Mouse (Mus musculus): ENCODE data around the gene Tbrg1. TPM values are rescaled to one million over a fixed set of nuclear protein-coding genes. Genes with fewer than 3 reads are reported as not detected.

The Tbrg1 gene
- polyA plus RNA-seq, 1 experiment = 33.5 TPM

GRCm38 (mm10) chr9:37629941-37630340 is 27.2 kb downstream of the Tbrg1 start:
- H3K4me1 ChIP-seq (ENCODE audit: control insufficient read depth, insufficient read depth, low read length) = peaks cover 13% of the 10 kb centered on the region
- TF ChIP-seq CTCF (IDR thresholded peaks at IDR 0.05; ENCODE audit: borderline replicate concordance, insufficient read depth, low read depth, low read length) (no peak), POLR2A (IDR thresholded peaks at IDR 0.05; ENCODE audit: borderline replicate concordance, insufficient read depth, low read length) (no peak)
- 90% methylated on average over 2 of the region's 2 CpGs for WGBS

GRCm38 (mm10) chr9:37628581-37628980 is 28.5 kb downstream of the Tbrg1 start:
- Histone ChIP-seq H3K4me1 (ENCODE audit: control insufficient read depth, insufficient read depth, low read length) (peaks cover 13% of the 10 kb centered on the region), H3K4me3 (replicated peaks; ENCODE audit: insufficient read depth, low read depth, low read length) (no peak overlapping the region), H3K27ac (ENCODE audit: insufficient read depth, low read length) (no peak overlapping the region), H3K27me3 (ENCODE audit: control insufficient read depth, insufficient read depth, low read length) (no peaks in the 10 kb centered on the region)
- no peak for DNase-seq
- WGBS = 78% methylated on average over 4 of the region's 4 CpGs
- TF ChIP-seq POLR2A (IDR thresholded peaks at IDR 0.05; ENCODE audit: borderline replicate concordance, insufficient read depth, low read length) (no peak), CTCF (IDR thresholded peaks at IDR 0.05; ENCODE audit: borderline replicate concordance, insufficient read depth, low read depth, low read length) (no peak)

More at GRCm38 (mm10) chr9:37629941-37630340, 27.2 kb downstream of the Tbrg1 start:
- no peak overlapping the region for H3K27ac ChIP-seq (ENCODE audit: insufficient read depth, low read length)
- H3K4me3 ChIP-seq (replicated peaks; ENCODE audit: insufficient read depth, low read depth, low read length) = no peak overlapping the region
- no peaks in the 10 kb centered on the region for H3K27me3 ChIP-seq (ENCODE audit: control insufficient read depth, insufficient read depth, low read length)
- no peak for DNase-seq

- no peak overlapping the region for H3K27ac ChIP-seq (ENCODE audit: insufficient read depth, low read length)
- WGBS = 100% methylated on average over 1 of the region's 1 CpGs
- TF ChIP-seq POLR2A (IDR thresholded peaks at IDR 0.05; ENCODE audit: borderline replicate concordance, insufficient read depth, low read length) (no peak), CTCF (IDR thresholded peaks at IDR 0.05; ENCODE audit: borderline replicate concordance, insufficient read depth, low read depth, low read length) (no peak)
- DNase-seq = no peak
- no peaks in the 10 kb centered on the region for H3K27me3 ChIP-seq (ENCODE audit: control insufficient read depth, insufficient read depth, low read length)
- H3K4me1 ChIP-seq (ENCODE audit: control insufficient read depth, insufficient read depth, low read length) = peaks cover 13% of the 10 kb centered on the region
- H3K4me3 ChIP-seq (replicated peaks; ENCODE audit: insufficient read depth, low read depth, low read length) = no peak overlapping the region
Measured at GRCm38 (mm10) chr9:37627263-37627662, 29.8 kb downstream of the Tbrg1 start.

GRCm38 (mm10) chr9:37626103-37626567 is 31.0 kb downstream of the Tbrg1 start:
- no peaks in the 10 kb centered on the region for H3K27me3 ChIP-seq (ENCODE audit: control insufficient read depth, insufficient read depth, low read length)
- 35% methylated on average over 3 of the region's 3 CpGs for WGBS
- H3K4me1 ChIP-seq (ENCODE audit: control insufficient read depth, insufficient read depth, low read length) = peaks cover 19% of the 10 kb centered on the region
- no peak for TF ChIP-seq POLR2A (IDR thresholded peaks at IDR 0.05; ENCODE audit: borderline replicate concordance, insufficient read depth, low read length)
- DNase-seq = peak in 1 of 2 experiments; percentile 25
- H3K4me3 ChIP-seq (replicated peaks; ENCODE audit: insufficient read depth, low read depth, low read length) = no peak overlapping the region
- H3K27ac ChIP-seq (ENCODE audit: insufficient read depth, low read length) = no peak overlapping the region

- 11% methylated on average over 7 of the region's 7 CpGs for WGBS
- H3K4me3 ChIP-seq (replicated peaks; ENCODE audit: insufficient read depth, low read depth, low read length) = peak overlapping the region; percentile 23
Measured at GRCm38 (mm10) chr9:37625641-37626040, 31.5 kb downstream of the Tbrg1 start.

GRCm38 (mm10) chr9:37625129-37625528 is 32.0 kb downstream of the Tbrg1 start:
- no peak overlapping the region for H3K4me3 ChIP-seq (replicated peaks; ENCODE audit: insufficient read depth, low read depth, low read length)
- TF ChIP-seq POLR2A (IDR thresholded peaks at IDR 0.05; ENCODE audit: borderline replicate concordance, insufficient read depth, low read length) (no peak), CTCF (IDR thresholded peaks at IDR 0.05; ENCODE audit: borderline replicate concordance, insufficient read depth, low read depth, low read length) (no peak)
- WGBS = 82% methylated on average over 3 of the region's 3 CpGs
- H3K27me3 ChIP-seq (ENCODE audit: control insufficient read depth, insufficient read depth, low read length) = no peaks in the 10 kb centered on the region
- no peak overlapping the region for H3K27ac ChIP-seq (ENCODE audit: insufficient read depth, low read length)
- DNase-seq = no peak
- peaks cover 20% of the 10 kb centered on the region for H3K4me1 ChIP-seq (ENCODE audit: control insufficient read depth, insufficient read depth, low read length)

More at GRCm38 (mm10) chr9:37625641-37626040, 31.5 kb downstream of the Tbrg1 start:
- H3K27me3 ChIP-seq (ENCODE audit: control insufficient read depth, insufficient read depth, low read length) = no peaks in the 10 kb centered on the region
- DNase-seq = peak; percentile 57 to 69
- TF ChIP-seq CTCF (IDR thresholded peaks at IDR 0.05; ENCODE audit: borderline replicate concordance, insufficient read depth, low read depth, low read length) (no peak), POLR2A (IDR thresholded peaks at IDR 0.05; ENCODE audit: borderline replicate concordance, insufficient read depth, low read length) (no peak)
- no peak overlapping the region for H3K27ac ChIP-seq (ENCODE audit: insufficient read depth, low read length)
- peaks cover 20% of the 10 kb centered on the region for H3K4me1 ChIP-seq (ENCODE audit: control insufficient read depth, insufficient read depth, low read length)

- DNase-seq = no peak
- H3K27me3 ChIP-seq (ENCODE audit: control insufficient read depth, insufficient read depth, low read length) = no peaks in the 10 kb centered on the region
- TF ChIP-seq POLR2A (IDR thresholded peaks at IDR 0.05; ENCODE audit: borderline replicate concordance, insufficient read depth, low read length) (no peak), CTCF (IDR thresholded peaks at IDR 0.05; ENCODE audit: borderline replicate concordance, insufficient read depth, low read depth, low read length) (no peak)
- H3K4me3 ChIP-seq (replicated peaks; ENCODE audit: insufficient read depth, low read depth, low read length) = no peak overlapping the region
- H3K27ac ChIP-seq (ENCODE audit: insufficient read depth, low read length) = no peak overlapping the region
- peaks cover 20% of the 10 kb centered on the region for H3K4me1 ChIP-seq (ENCODE audit: control insufficient read depth, insufficient read depth, low read length)
- 74% methylated on average over 1 of the region's 1 CpGs for WGBS
Measured at GRCm38 (mm10) chr9:37624502-37624901, 32.6 kb downstream of the Tbrg1 start.

- Histone ChIP-seq H3K27me3 (ENCODE audit: control insufficient read depth, insufficient read depth, low read length) (no peaks in the 10 kb centered on the region), H3K27ac (ENCODE audit: insufficient read depth, low read length) (no peak overlapping the region), H3K4me3 (replicated peaks; ENCODE audit: insufficient read depth, low read depth, low read length) (no peak overlapping the region), H3K4me1 (ENCODE audit: control insufficient read depth, insufficient read depth, low read length) (peaks cover 20% of the 10 kb centered on the region)
- DNase-seq = no peak
- 96% methylated on average over 3 of the region's 3 CpGs for WGBS
- TF ChIP-seq POLR2A (IDR thresholded peaks at IDR 0.05; ENCODE audit: borderline replicate concordance, insufficient read depth, low read length) (no peak), CTCF (IDR thresholded peaks at IDR 0.05; ENCODE audit: borderline replicate concordance, insufficient read depth, low read depth, low read length) (no peak)
Measured at GRCm38 (mm10) chr9:37623981-37624380, 33.1 kb downstream of the Tbrg1 start.
